Mouse (Mus musculus) Patski (cell line): ENCODE measurements at regions not wholly inside any gene's neighbourhood (a gene's known extent, or its start where the extent isn't known, plus 50 kb on each side); places are given as distances from the start of the nearest gene placed in this dataset.
A peak's percentile ranks its signal among the peaks of the same experiment; 100 is the strongest.

Experiments
- ATAC-seq: fragments of 100-300 bp; one replicate; pipeline ENCODE4 v1.8.0; 2021
- CTCF ChIA-PET: fragments of 350-600 bp; sonication (Branson Sonifier 250); formaldehyde crosslinking; loops from one replicate; lab custom pipeline; 2022; ENCODE audit warnings: inconsistent platforms; lab: Charles Lee
- POLR2A ChIA-PET: fragments of 350-600 bp; sonication (Branson Sonifier 250); formaldehyde crosslinking; loops from one replicate; lab custom pipeline; 2022; ENCODE audit warnings: antibody characterized with exemption, inconsistent platforms; lab: Charles Lee
- DNase-seq: peaks from one replicate; pipeline ENCODE4 v3.0.0-alpha.2; 2011; ENCODE audit warnings: low read depth, low spot score
- H3K27me3 ChIP-seq: fragments of 371-371 bp; one replicate; pipeline ENCODE4 v1.5.1; 2021
- CTCF ChIP-seq: fragments of 100-300 bp; IDR thresholded peaks from one replicate; pipeline ENCODE4 v1.5.1; 2021
- in situ Hi-C: fragments of 300-500 bp; cut with MboI; formaldehyde crosslinking; loops from 3 replicates; pipeline ENCODE4 v1.11.1; 2018; ENCODE audit warnings: low pct_unique_long_range_greater_than_20kb, mixed read lengths

- no peak for TF ChIP-seq CTCF
- ATAC-seq (no peak), DNase-seq (no peak)
- POLR2A ChIA-PET = no interaction called here
- CTCF ChIA-PET = no interaction called here
- no peaks in the 10 kb centered on the region for H3K27me3 ChIP-seq
- in situ Hi-C loops = no loop called here
Observed at GRCm38 (mm10) chr7:136457867-136458448, 436.5 kb upstream of the Mgmt start.

DNA sequence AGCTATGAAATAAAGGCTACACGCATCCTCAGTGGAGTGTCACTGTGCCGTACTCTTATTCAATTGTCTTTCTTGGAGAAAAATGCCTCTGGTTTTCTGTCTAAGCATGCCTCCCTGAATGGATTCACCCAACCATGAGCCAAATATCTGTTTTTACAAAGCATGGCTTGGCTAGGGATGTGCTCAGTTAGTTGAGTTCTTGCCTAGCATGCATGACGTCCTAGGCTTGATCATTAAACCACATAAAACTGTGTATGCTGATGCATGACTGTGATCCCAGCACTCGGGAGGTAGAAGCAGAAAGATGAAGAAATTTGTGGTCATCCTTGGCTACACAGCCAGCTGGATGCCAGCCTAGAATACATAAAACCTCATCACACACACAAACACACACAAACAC lies 417.3 kb upstream of the Mgmt start:
- ChIA-PET POLR2A (no interaction called here), CTCF (no interaction called here)
- TF ChIP-seq CTCF = no peak
- H3K27me3 ChIP-seq = no peaks in the 10 kb centered on the region
- ATAC-seq = peak; percentile 65
- in situ Hi-C loops = loop anchor here (25.0 kb wide), 2 partner anchors 640 to 835 kb away; partner anchors contain the start of gene Ebf3
- DNase-seq = peak; percentile 50

- POLR2A ChIA-PET = no interaction called here
- in situ Hi-C loops = loop anchor here (25.0 kb wide), 2 partner anchors 643 to 832 kb away; partner anchors contain the start of gene Ebf3
- CTCF ChIA-PET = no interaction called here
- DNase-seq (no peak), ATAC-seq (no peak)
- H3K27me3 ChIP-seq = peaks cover 6% of the 10 kb centered on the region
- no peak for TF ChIP-seq CTCF
Observed at GRCm38 (mm10) chr7:136480641-136481202, 413.7 kb upstream of the Mgmt start.

DNA sequence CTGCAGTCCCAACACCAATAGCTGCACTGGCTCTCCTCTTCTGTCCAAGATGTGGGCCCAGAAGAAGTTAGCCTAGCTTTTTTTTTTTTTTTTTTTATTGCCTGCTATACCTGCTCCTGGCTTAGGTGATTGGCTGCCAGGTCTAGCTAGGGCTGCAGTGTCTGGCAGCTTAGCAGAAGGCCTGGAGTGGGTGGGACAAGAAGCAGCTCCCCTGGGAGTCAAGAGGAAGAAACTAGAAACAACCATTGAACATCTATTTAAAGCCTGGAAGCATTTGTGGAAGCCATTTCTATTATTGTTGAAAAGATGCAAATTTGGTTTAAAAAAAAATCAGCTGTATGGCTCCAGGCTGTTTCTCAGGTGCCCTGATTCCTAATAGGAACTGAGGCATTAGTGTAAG lies 411.2 kb upstream of the Mgmt start:
- DNase-seq = no peak
- H3K27me3 ChIP-seq = peaks cover 13% of the 10 kb centered on the region
- no peak for TF ChIP-seq CTCF
- in situ Hi-C loops = loop anchor here (25.0 kb wide), 2 partner anchors 646 to 829 kb away; partner anchors contain the start of gene Ebf3
- POLR2A ChIA-PET = no interaction called here
- ATAC-seq = no peak
- CTCF ChIA-PET = no interaction called here

GRCm38 (mm10) chr7:136487556-136487955 lies 406.9 kb upstream of the Mgmt start:
- no peak for DNase-seq

GRCm38 (mm10) chr7:136494862-136495261 lies 399.6 kb upstream of the Mgmt start:
- ATAC-seq (no peak), DNase-seq (no peak)
- in situ Hi-C loops = loop anchor here (25.0 kb wide), 2 partner anchors 658 to 817 kb away; partner anchors contain the start of gene Ebf3
- ChIA-PET POLR2A (no interaction called here), CTCF (no interaction called here)
- no peaks in the 10 kb centered on the region for H3K27me3 ChIP-seq
- no peak for TF ChIP-seq CTCF

More at GRCm38 (mm10) chr7:136487556-136487955, 406.9 kb upstream of the Mgmt start:
- in situ Hi-C loops = loop anchor here (25.0 kb wide), 2 partner anchors 650 to 825 kb away; partner anchors contain the start of gene Ebf3
- ChIA-PET CTCF (interaction anchor here (1.3 kb wide), 1 partner anchor 12 kb away, joined by 4 read pairs; no protein-coding TSS in a partner anchor), POLR2A (no interaction called here)
- H3K27me3 ChIP-seq = peaks cover 16% of the 10 kb centered on the region
- ATAC-seq = no peak
- no peak for TF ChIP-seq CTCF

DNA sequence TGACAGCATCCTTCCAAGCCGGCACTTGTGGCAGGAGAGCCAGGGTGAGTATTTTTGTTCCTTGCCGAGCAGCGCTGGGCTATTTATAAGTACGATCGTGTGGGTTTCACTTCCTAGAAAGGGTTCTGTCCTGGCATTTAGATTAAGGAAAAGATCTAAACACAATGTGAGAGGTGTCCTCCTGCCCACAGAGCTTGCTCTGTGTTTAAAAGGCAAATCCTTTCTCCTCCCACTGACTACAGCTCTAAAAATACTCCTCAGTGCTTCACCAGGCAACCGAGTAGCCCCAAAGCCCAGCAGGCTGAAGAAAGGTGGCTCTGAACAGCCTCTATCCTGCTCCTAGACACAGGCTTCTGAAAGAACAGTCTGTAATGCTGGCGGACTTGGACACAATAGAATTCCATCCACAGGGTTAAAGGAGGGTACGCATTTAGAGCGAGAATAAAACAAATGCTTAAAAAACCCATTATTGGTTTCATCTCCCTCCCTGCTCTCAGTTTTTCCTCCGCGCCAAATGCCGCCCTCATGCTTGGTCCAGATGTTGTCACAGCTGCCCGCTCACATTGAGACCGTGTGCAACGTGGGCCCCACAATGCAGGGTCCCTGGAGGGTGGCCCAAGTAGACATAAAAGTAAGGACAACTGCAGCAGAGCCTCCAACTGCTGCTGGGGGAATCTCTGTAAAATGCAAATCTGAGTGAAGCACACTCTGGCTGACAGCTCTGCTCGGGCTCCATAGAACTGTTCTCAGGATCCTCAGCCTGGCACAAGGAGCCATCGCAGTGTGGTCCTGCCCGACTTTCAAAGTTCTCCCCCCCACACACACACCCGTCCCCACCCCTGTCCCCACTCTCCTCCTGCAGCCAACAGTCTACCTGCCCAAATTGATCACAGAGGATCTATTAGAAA lies 397.8 kb upstream of the Mgmt start:
- peaks cover under 1% of the 10 kb centered on the region for H3K27me3 ChIP-seq
- no peak for TF ChIP-seq CTCF
- POLR2A ChIA-PET = no interaction called here
- CTCF ChIA-PET = no interaction called here
- in situ Hi-C loops = loop anchor here (25.0 kb wide), 2 partner anchors 659 to 816 kb away; partner anchors contain the start of gene Ebf3
- DNase-seq (no peak), ATAC-seq (no peak)

DNA sequence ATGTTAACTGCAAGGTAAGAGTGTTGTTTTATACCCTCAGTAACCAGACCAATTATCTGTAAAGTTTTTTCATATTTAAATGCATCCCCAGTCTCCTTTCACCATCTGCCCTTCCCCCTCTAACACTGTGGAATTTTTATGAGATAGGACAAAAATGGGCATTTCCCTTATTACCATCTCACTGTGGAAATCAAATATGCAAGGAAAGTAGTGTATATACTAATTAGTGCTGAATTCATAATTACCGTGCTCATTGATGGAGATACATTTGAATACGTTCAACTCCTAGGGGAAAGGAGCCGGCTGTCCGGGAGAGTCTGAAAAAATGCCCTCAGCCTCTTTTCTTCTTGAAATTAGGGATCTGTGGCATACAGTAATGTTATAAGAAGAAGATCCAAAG lies 394.4 kb upstream of the Mgmt start:
- in situ Hi-C loops = no loop called here
- peaks cover 4% of the 10 kb centered on the region for H3K27me3 ChIP-seq

DNA sequence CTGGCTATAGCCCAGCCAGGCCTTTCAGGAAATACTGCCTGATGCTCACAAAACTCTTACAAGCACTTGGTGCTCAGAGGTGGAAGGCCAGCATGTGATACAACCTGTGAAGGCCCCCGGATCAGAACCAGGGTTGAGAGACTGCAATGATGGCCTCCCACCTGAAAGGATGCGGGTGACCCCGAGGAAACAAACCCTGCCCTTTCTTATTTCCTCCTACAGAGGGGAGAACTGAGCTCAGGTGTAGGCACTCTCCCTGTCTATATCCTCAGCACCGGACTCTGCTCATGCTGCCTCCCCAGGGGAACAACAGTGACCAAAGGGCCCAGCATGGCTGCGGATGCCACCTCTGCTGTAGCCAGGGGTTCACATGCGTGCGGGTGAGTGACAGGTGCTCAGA lies 393.3 kb upstream of the Mgmt start:
- peaks cover 4% of the 10 kb centered on the region for H3K27me3 ChIP-seq
- in situ Hi-C loops = no loop called here
- ATAC-seq (no peak), DNase-seq (no peak)
- CTCF ChIA-PET = no interaction called here
- POLR2A ChIA-PET = no interaction called here
- no peak for TF ChIP-seq CTCF

More for the DNA sequence above, 394.4 kb upstream of the Mgmt start:
- ATAC-seq (no peak), DNase-seq (no peak)
- POLR2A ChIA-PET = no interaction called here
- no peak for TF ChIP-seq CTCF
- CTCF ChIA-PET = interaction anchor here (1.4 kb wide), 1 partner anchor 12 kb away, joined by 4 read pairs; no protein-coding TSS in a partner anchor
